Mouse (Mus musculus): ENCODE results near the gene Lpp. TPM values are rescaled to one million over a fixed set of nuclear protein-coding genes. Genes with fewer than 3 reads are reported as not detected.

Gene Lpp
- polyA plus RNA-seq, 1 experiment from 2014 or later: 4.8 TPM

DNA sequence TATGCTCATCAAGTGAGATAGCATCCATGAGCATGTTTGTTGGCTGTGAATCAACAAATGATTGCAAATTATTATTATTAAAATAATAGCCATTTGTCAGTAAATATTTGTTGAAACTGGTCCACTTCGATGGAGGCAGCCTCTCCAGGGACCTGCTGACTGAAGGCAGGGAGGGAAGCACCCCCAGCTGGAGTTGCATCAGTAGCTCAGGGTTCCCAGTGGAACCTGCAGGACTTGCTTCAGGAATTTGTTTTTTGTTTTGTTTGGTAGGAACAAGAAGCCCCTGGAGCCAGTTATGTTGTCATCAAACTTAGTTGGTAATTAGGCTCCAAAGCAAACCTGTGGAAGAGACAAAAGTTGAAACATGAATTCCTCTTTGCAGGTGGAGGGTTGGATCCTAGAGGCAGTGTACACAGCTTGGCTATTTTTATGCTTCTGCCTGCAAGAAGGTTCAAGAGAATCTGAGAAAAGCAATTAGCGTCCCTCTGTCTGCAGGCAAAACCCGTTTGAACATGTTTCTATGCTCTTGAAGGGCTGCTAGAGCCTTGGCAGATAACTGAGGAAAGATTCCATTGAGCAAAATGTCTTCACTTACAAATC, 554.9 kb downstream of the Lpp start:
- WGBS: 66% methylated on average over 3 of the region's 3 CpGs
- Histone ChIP-seq H3K27ac (ENCODE audit: low read depth, low read length) (no peak overlapping the region), H3K9ac (ENCODE audit: low read length) (no peak overlapping the region), H3K9me3 (replicated peaks; ENCODE audit: control insufficient read depth, low read length) (no peaks in the 10 kb centered on the region), H3K4me1 (ENCODE audit: control insufficient read depth, insufficient read depth, low read length) (0 out of 2 replicates have a peak, but pooled peaks cover 3% of the 10 kb centered on the region), H3K27me3 (replicated peaks; ENCODE audit: control insufficient read depth, insufficient read depth, low read length) (no peaks in the 10 kb centered on the region), H3K4me2 (ENCODE audit: low read length) (no peak overlapping the region), H3K36me3 (ENCODE audit: control insufficient read depth, insufficient read depth, low read length) (no peaks in the 10 kb centered on the region), H3K4me3 (ENCODE audit: low read depth, low read length) (no peak overlapping the region)
- no peak for ATAC-seq
- no peak for DNase-seq (ENCODE audit: low spot score)

- 96% methylated on average over 3 of the region's 3 CpGs for WGBS
- DNase-seq (ENCODE audit: low spot score): no peak
- H3K4me3 ChIP-seq (ENCODE audit: low read depth, low read length): no peak overlapping the region
These were observed 556.0 kb downstream of the Lpp start for GRCm38 (mm10) chr16:24949265-24949664.

DNA sequence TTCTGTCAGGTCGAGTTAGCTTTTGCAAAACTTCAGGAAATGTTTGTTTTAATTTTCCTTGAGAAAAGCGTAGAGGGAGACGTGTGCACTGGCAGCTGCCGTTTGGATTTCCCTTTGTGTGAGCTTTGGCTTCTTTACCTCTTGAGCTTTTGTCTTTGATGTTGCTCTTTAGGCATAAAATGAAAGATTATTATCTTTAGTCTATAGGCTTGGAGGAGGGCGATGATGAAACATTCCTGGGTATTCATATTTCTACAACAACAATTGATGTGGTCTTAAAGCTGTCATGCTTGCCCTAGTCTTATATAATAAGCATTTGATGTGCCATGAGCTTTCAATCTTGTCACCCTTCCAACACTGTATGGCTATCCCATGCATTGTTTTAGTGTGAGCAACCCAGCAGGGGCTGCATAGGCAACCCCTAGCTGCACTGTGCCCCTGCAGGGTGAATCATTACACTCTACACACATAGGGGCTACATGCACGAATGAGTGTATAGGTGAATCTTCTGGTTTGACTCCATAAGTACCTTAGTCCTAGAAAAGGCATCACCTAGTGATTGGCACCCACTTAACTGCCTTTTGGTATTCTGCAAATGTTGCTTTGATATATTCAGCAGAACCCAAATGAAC, 556.9 kb downstream of the Lpp start:
- Histone ChIP-seq H3K4me3 (ENCODE audit: low read depth, low read length) (no peak overlapping the region), H3K4me1 (ENCODE audit: control insufficient read depth, insufficient read depth, low read length) (0 out of 2 replicates have a peak, but pooled peaks cover 3% of the 10 kb centered on the region), H3K4me2 (ENCODE audit: low read length) (no peak overlapping the region), H3K36me3 (ENCODE audit: control insufficient read depth, insufficient read depth, low read length) (no peaks in the 10 kb centered on the region), H3K27me3 (replicated peaks; ENCODE audit: control insufficient read depth, insufficient read depth, low read length) (no peaks in the 10 kb centered on the region), H3K9ac (ENCODE audit: low read length) (no peak overlapping the region), H3K27ac (ENCODE audit: low read depth, low read length) (no peak overlapping the region), H3K9me3 (replicated peaks; ENCODE audit: control insufficient read depth, low read length) (no peaks in the 10 kb centered on the region)
- no peak for ATAC-seq
- WGBS: 54% methylated on average over 6 of the region's 6 CpGs
- no peak for DNase-seq (ENCODE audit: low spot score)

More at GRCm38 (mm10) chr16:24949265-24949664, 556.0 kb downstream of the Lpp start:
- H3K4me1 ChIP-seq (ENCODE audit: control insufficient read depth, insufficient read depth, low read length): 0 out of 2 replicates have a peak, but pooled peaks cover 3% of the 10 kb centered on the region
- H3K9me3 ChIP-seq (replicated peaks; ENCODE audit: control insufficient read depth, low read length): no peaks in the 10 kb centered on the region
- H3K27ac ChIP-seq (ENCODE audit: low read depth, low read length): no peak overlapping the region
- no peaks in the 10 kb centered on the region for H3K36me3 ChIP-seq (ENCODE audit: control insufficient read depth, insufficient read depth, low read length)
- no peak for ATAC-seq
- no peak overlapping the region for H3K4me2 ChIP-seq (ENCODE audit: low read length)
- no peaks in the 10 kb centered on the region for H3K27me3 ChIP-seq (replicated peaks; ENCODE audit: control insufficient read depth, insufficient read depth, low read length)
- H3K9ac ChIP-seq (ENCODE audit: low read length): no peak overlapping the region

- ATAC-seq (no peak), DNase-seq (ENCODE audit: low spot score) (no peak)
- H3K9ac ChIP-seq (ENCODE audit: low read length): no peak overlapping the region
- H3K4me3 ChIP-seq (ENCODE audit: low read depth, low read length): no peak overlapping the region
- 0 out of 2 replicates have a peak, but pooled peaks cover 3% of the 10 kb centered on the region for H3K4me1 ChIP-seq (ENCODE audit: control insufficient read depth, insufficient read depth, low read length)
- 81% methylated on average over 5 of the region's 5 CpGs for WGBS
- no peaks in the 10 kb centered on the region for H3K27me3 ChIP-seq (replicated peaks; ENCODE audit: control insufficient read depth, insufficient read depth, low read length)
- no peaks in the 10 kb centered on the region for H3K36me3 ChIP-seq (ENCODE audit: control insufficient read depth, insufficient read depth, low read length)
- no peak overlapping the region for H3K27ac ChIP-seq (ENCODE audit: low read depth, low read length)
- H3K4me2 ChIP-seq (ENCODE audit: low read length): no peak overlapping the region
- no peaks in the 10 kb centered on the region for H3K9me3 ChIP-seq (replicated peaks; ENCODE audit: control insufficient read depth, low read length)
These were observed 558.6 kb downstream of the Lpp start for GRCm38 (mm10) chr16:24951909-24952308.

DNA sequence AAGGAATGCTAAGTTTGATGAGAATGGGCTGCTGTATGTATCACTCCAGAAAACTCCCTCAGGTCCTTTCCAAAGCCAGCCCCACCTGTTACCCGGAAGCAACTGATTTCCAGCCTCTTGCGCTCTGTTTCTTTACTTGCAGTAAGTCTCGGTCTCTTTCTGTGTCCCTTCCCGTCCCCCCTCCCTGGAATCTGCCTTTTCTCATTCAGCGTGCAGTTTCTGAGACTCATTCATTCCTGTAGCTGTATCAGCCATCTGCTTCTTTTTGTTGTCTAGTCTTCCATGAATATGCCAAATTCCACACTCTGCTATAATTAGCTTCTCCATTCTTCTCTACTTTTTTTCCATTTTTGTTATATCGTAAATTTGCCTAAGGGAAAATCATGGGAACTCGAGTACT, 561.7 kb downstream of the Lpp start:
- H3K4me1 ChIP-seq (ENCODE audit: control insufficient read depth, insufficient read depth, low read length): 0 out of 2 replicates have a peak, but pooled peaks cover 3% of the 10 kb centered on the region
- H3K27ac ChIP-seq (ENCODE audit: low read depth, low read length): no peak overlapping the region
- H3K27me3 ChIP-seq (replicated peaks; ENCODE audit: control insufficient read depth, insufficient read depth, low read length): no peaks in the 10 kb centered on the region
- H3K9me3 ChIP-seq (replicated peaks; ENCODE audit: control insufficient read depth, low read length): no peaks in the 10 kb centered on the region
- ATAC-seq (no peak), DNase-seq (ENCODE audit: low spot score) (no peak)
- H3K36me3 ChIP-seq (ENCODE audit: control insufficient read depth, insufficient read depth, low read length): no peaks in the 10 kb centered on the region
- WGBS: 62% methylated on average over 7 of the region's 7 CpGs
- no peak overlapping the region for H3K4me3 ChIP-seq (ENCODE audit: low read depth, low read length)
- no peak overlapping the region for H3K4me2 ChIP-seq (ENCODE audit: low read length)
- no peak overlapping the region for H3K9ac ChIP-seq (ENCODE audit: low read length)

DNA sequence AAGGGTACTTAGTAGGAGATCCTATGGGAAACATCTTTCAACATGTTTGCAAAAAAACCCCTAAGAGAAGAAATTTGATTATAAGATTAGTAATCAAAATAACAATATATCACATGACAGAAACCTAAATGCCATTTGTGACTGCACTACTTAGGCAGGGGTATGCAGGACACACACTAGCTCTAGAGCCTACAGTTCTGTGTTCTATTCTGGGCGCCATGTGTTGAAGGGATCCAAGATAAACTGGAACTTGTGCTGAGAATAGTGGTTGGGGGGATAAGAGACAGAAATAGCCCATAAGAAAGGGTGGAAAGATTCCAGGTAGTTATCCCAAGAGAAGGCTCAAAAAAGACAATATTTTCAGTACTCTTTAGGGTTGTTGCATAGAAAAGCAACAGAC, 565.4 kb downstream of the Lpp start:
- H3K4me2 ChIP-seq (ENCODE audit: low read length): no peak overlapping the region
- no peaks in the 10 kb centered on the region for H3K27me3 ChIP-seq (replicated peaks; ENCODE audit: control insufficient read depth, insufficient read depth, low read length)
- 0 out of 2 replicates have a peak, but pooled peaks cover 3% of the 10 kb centered on the region for H3K4me1 ChIP-seq (ENCODE audit: control insufficient read depth, insufficient read depth, low read length)
- H3K9me3 ChIP-seq (replicated peaks; ENCODE audit: control insufficient read depth, low read length): no peaks in the 10 kb centered on the region
- H3K9ac ChIP-seq (ENCODE audit: low read length): no peak overlapping the region
- no peak for ATAC-seq
- no peak overlapping the region for H3K27ac ChIP-seq (ENCODE audit: low read depth, low read length)
- DNase-seq (ENCODE audit: low spot score): no peak
- no peak overlapping the region for H3K4me3 ChIP-seq (ENCODE audit: low read depth, low read length)
- H3K36me3 ChIP-seq (ENCODE audit: control insufficient read depth, insufficient read depth, low read length): no peaks in the 10 kb centered on the region
- WGBS: 91% methylated on average over 1 of the region's 1 CpGs

GRCm38 (mm10) chr16:24960901-24961806, 567.8 kb downstream of the Lpp start:
- no peak overlapping the region for H3K9ac ChIP-seq (ENCODE audit: low read length)
- H3K27me3 ChIP-seq (replicated peaks; ENCODE audit: control insufficient read depth, insufficient read depth, low read length): no peaks in the 10 kb centered on the region
- WGBS: 73% methylated on average over 10 of the region's 10 CpGs
- H3K36me3 ChIP-seq (ENCODE audit: control insufficient read depth, insufficient read depth, low read length): no peaks in the 10 kb centered on the region
- H3K27ac ChIP-seq (ENCODE audit: low read depth, low read length): no peak overlapping the region
- H3K4me2 ChIP-seq (ENCODE audit: low read length): no peak overlapping the region
- no peaks in the 10 kb centered on the region for H3K9me3 ChIP-seq (replicated peaks; ENCODE audit: control insufficient read depth, low read length)
- 0 out of 2 replicates have a peak, but pooled peaks cover 3% of the 10 kb centered on the region for H3K4me1 ChIP-seq (ENCODE audit: control insufficient read depth, insufficient read depth, low read length)
- no peak for DNase-seq (ENCODE audit: low spot score)
- no peak overlapping the region for H3K4me3 ChIP-seq (ENCODE audit: low read depth, low read length)
- no peak for ATAC-seq

DNA sequence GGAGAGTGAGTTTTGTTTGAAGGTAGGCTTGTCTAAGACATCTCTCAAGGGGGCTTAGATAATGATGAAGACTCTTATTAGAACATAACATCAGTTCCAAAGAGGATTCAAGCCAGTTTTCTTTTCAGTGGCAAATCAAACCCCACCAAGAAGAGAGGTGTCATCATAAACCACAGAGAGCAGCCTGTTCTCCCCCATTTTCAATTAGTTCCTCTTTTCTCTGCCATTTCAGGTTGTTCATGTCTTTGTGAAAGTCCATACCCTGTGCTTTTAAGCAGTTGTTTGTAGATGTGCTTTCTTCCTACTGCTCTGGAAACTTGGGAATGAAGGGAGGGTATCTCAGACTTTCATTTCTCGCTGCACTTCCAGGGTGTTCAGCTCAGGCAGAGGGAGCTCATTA, 571.0 kb downstream of the Lpp start:
- H3K4me3 ChIP-seq (ENCODE audit: low read depth, low read length): no peak overlapping the region
- no peak for DNase-seq (ENCODE audit: low spot score)
- no peak overlapping the region for H3K9ac ChIP-seq (ENCODE audit: low read length)
- H3K9me3 ChIP-seq (replicated peaks; ENCODE audit: control insufficient read depth, low read length): no peaks in the 10 kb centered on the region
- H3K36me3 ChIP-seq (ENCODE audit: control insufficient read depth, insufficient read depth, low read length): no peaks in the 10 kb centered on the region
- H3K27me3 ChIP-seq (replicated peaks; ENCODE audit: control insufficient read depth, insufficient read depth, low read length): no peaks in the 10 kb centered on the region
- WGBS: 94% methylated on average over 1 of the region's 1 CpGs
- 0 out of 2 replicates have a peak, but pooled peaks cover 3% of the 10 kb centered on the region for H3K4me1 ChIP-seq (ENCODE audit: control insufficient read depth, insufficient read depth, low read length)
- ATAC-seq: no peak
- H3K4me2 ChIP-seq (ENCODE audit: low read length): no peak overlapping the region
- no peak overlapping the region for H3K27ac ChIP-seq (ENCODE audit: low read depth, low read length)
